Mouse (Mus musculus) hindbrain, embryonic 10.5 days (tissue): ENCODE measurements around the gene Lrig1. TPM values are rescaled to one million over a fixed set of nuclear protein-coding genes. Genes with fewer than 3 reads are reported as not detected.

Source experiments
- DNase-seq: peaks from one replicate; pipeline ENCODE4 v3.0.0-alpha.2; 2017; ENCODE audit warnings: low spot score
- H3K27ac ChIP-seq: fragments of 300-500 bp; sonication (generic); 2 replicates; pipeline ENCODE4 v1.5.1; 2016; ENCODE audit warnings: mild to moderate bottlenecking, moderate library complexity
- H3K27me3 ChIP-seq: fragments of 300-500 bp; sonication (generic); 2 replicates; pipeline ENCODE4 v1.6.1; 2016; ENCODE audit warnings: mild to moderate bottlenecking; ENCODE audit not compliant: poor library complexity, insufficient read depth, severe bottlenecking
- H3K36me3 ChIP-seq: fragments of 300-500 bp; sonication (generic); 2 replicates; pipeline ENCODE4 v1.6.1; 2016; ENCODE audit warnings: mild to moderate bottlenecking, moderate library complexity
- H3K4me1 ChIP-seq: fragments of 300-500 bp; sonication (generic); replicated peaks from 2 replicates; pipeline ENCODE4 v1.6.1; 2016; ENCODE audit warnings: mild to moderate bottlenecking
- H3K4me3 ChIP-seq: fragments of 300-500 bp; sonication (generic); 2 replicates; pipeline ENCODE4 v1.5.1; 2016; ENCODE audit warnings: mild to moderate bottlenecking, moderate library complexity
- H3K9me3 ChIP-seq: fragments of 300-500 bp; sonication (generic); 2 replicates; pipeline ENCODE4 v1.6.1; 2016; ENCODE audit warnings: mild to moderate bottlenecking, moderate library complexity
- WGBS: fragments of 180-500 bp; shearing (Covaris S2); methylation state at CpG from one replicate; pipeline ENCODE4 v1.1.7; 2016; 5-methylcytosine and 5-hydroxymethylcytosine counted together
- polyA plus RNA-seq: library from polyadenylated mRNA; unstranded; fragments of >200 nt; fragmentation: Nextera tagmentation; extraction: Ambion mirVana; gene quantifications from 2 replicates; pipeline ENCODE4 v1.2.1, GENCODE M21; 2016

The Lrig1 gene
- polyA plus RNA-seq, 1 experiment from 2014 or later: 12.7 TPM

DNA sequence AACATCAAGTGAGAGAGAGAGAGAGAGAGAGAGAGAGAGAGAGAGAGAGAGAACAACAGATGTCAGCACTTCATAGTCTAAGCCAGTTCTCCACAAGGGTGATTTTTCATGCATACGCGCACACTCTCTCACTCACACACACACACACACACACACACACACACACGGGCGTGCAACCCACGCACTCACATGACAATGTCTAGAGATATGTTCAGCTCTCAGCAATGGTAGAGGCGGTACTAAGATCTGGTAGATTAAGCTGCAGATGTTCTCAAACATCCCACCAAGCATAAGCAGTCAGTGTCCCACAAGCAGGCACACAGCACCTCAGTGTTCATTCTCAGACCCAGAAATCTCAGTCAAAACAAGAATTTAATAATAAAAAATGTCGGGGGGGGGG, 34.7 kb downstream of the Lrig1 start:
- WGBS: 87% methylated on average over 7 of the region's 7 CpGs
- H3K4me3 ChIP-seq: no peak overlapping the region
- peaks cover 50% of the 10 kb centered on the region for H3K4me1 ChIP-seq
- no peak overlapping the region for H3K27ac ChIP-seq
- H3K27me3 ChIP-seq: no peaks in the 10 kb centered on the region
- H3K9me3 ChIP-seq: no peaks in the 10 kb centered on the region
- no peak for DNase-seq
- H3K36me3 ChIP-seq: peaks cover 32% of the 10 kb centered on the region

DNA sequence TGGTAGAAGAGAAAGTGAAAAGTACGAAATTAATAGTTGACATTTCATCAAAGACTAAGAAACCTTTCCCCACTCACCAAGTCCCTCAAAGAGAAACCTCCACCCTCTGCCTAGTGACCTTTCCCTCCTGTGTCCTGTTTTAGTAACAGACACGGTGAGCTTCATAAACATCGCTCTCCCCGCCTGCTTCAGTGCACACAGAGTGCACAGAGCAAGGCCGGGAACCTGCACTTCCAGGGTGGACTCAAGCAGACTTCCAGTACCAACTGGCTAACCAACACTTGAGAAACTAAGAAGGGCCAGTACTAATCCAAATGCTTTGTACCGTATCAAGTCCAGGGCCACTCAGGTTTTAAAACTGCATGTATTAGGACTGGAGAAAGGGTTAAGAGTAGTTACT, 36.0 kb downstream of the Lrig1 start:
- Histone ChIP-seq H3K4me1 (peaks cover 45% of the 10 kb centered on the region), H3K9me3 (no peaks in the 10 kb centered on the region), H3K27me3 (no peaks in the 10 kb centered on the region), H3K36me3 (peaks cover 39% of the 10 kb centered on the region), H3K27ac (peak overlapping the region; percentile 40; the same call in 1 of the 2 replicates), H3K4me3 (no peak overlapping the region)
- no peak for DNase-seq
- WGBS: 78% methylated on average over 6 of the region's 6 CpGs

DNA sequence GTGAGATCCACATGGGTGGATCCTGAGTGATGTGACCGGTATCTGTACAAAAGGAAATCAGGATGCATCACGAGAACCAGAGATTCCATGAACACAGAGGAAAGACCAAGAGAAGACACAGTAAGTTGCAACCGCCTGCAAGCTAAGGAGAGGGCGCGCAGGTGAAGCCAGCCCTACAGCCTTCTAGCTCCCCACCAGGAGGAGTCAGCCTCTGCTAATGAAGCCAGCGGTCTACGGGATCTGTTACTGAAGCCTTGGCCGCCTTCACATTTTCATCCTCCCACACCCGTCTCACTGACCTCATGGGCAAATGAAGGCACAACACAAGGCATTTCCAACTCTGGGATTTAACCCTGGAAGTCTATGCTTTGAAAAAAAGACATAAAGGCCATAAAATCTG, 38.0 kb downstream of the Lrig1 start:
- Histone ChIP-seq H3K4me1 (peaks cover 38% of the 10 kb centered on the region), H3K9me3 (no peaks in the 10 kb centered on the region), H3K27me3 (no peaks in the 10 kb centered on the region), H3K36me3 (peaks cover 56% of the 10 kb centered on the region), H3K27ac (no peak overlapping the region), H3K4me3 (no peak overlapping the region)
- no peak for DNase-seq
- 87% methylated on average over 9 of the region's 9 CpGs for WGBS

DNA sequence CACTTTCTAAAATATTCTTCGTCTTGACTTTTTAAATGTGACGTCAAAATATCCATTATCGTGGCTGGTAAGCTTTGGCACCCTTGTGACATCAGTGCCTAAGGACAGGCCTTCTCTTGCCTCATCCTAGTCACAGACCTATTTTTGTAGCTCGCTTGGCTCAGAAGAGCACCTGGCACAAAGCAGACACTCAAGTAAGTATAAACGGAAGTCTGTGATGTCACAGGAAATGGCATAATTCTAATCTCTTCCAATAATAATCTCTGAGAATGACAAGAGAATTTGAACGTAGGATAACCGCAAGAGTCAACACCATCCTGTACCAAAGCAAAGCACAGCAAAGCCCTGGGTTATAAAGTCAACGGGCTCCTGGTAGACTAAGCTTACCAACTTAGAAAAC, 38.6 kb downstream of the Lrig1 start:
- Histone ChIP-seq H3K27ac (no peak overlapping the region), H3K27me3 (no peaks in the 10 kb centered on the region), H3K4me3 (no peak overlapping the region), H3K9me3 (no peaks in the 10 kb centered on the region), H3K36me3 (peaks cover 61% of the 10 kb centered on the region), H3K4me1 (peaks cover 38% of the 10 kb centered on the region)
- WGBS: 94% methylated on average over 8 of the region's 8 CpGs
- no peak for DNase-seq

GRCm38 (mm10) chr6:94659886-94660333, 40.0 kb downstream of the Lrig1 start:
- no peak for DNase-seq
- no peaks in the 10 kb centered on the region for H3K27me3 ChIP-seq
- no peaks in the 10 kb centered on the region for H3K9me3 ChIP-seq
- H3K27ac ChIP-seq: no peak overlapping the region
- 80% methylated on average over 4 of the region's 4 CpGs for WGBS
- H3K4me1 ChIP-seq: peaks cover 31% of the 10 kb centered on the region
- H3K36me3 ChIP-seq: peaks cover 66% of the 10 kb centered on the region
- H3K4me3 ChIP-seq: no peak overlapping the region

- Histone ChIP-seq H3K27me3 (no peaks in the 10 kb centered on the region), H3K27ac (no peak overlapping the region), H3K36me3 (peaks cover 71% of the 10 kb centered on the region), H3K4me1 (peaks cover 34% of the 10 kb centered on the region), H3K9me3 (no peaks in the 10 kb centered on the region), H3K4me3 (no peak overlapping the region)
- DNase-seq: no peak
- 56% methylated on average over 6 of the region's 6 CpGs for WGBS
Observed at GRCm38 (mm10) chr6:94658136-94658480, 41.9 kb downstream of the Lrig1 start.

DNA sequence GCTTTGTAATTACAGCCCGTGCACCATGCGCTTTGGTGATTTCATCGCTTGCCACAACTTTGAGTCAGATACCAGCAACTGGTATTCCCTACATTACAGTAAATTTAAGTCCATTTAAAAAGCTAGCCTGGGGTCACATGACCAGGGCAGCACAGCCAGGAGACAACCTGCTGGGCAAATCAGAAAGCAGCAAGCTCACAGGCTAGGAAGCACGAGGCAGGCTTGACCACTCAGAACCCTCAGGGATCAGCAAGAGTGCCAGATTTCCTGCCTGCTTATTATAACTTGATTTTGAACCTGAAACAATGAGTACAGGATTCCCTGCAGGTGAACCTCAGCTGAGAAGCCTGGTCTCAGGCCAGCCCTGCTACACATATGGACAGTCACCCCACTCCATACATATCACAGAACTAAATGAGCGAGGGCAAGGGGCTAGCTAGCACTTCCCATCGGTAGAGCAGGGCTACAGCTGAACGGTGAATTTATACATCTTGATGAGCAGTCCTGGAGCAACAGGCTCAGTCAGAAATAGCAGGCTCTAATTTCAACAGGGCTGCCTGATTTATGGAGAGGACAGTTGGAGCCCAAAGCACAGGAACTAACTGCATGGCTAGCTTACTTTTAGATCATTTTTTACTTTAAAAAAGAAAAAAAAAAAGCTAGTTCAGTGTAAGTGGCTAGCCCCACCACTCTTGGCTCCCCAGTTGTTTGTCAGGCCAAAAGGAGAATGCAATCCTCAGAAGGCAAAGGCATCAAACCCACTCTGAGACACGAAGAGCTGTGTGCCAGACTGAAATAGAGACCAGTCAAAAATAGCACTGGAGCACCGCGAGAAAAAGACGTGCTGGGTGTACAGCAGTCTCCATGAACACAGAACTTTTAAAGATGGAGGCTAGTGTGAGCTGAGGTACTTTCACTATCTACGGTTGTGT, 42.5 kb downstream of the Lrig1 start:
- DNase-seq: no peak
- no peak overlapping the region for H3K4me3 ChIP-seq
- peaks cover 71% of the 10 kb centered on the region for H3K36me3 ChIP-seq

GRCm38 (mm10) chr6:94655818-94656478, 44.0 kb downstream of the Lrig1 start:
- Histone ChIP-seq H3K9me3 (no peaks in the 10 kb centered on the region), H3K4me1 (peaks cover 48% of the 10 kb centered on the region), H3K36me3 (peaks cover 70% of the 10 kb centered on the region), H3K27ac (no peak overlapping the region), H3K4me3 (no peak overlapping the region), H3K27me3 (no peaks in the 10 kb centered on the region)
- WGBS: 66% methylated on average over 5 of the region's 5 CpGs
- no peak for DNase-seq

More for the DNA sequence above, 42.5 kb downstream of the Lrig1 start:
- H3K27me3 ChIP-seq: no peaks in the 10 kb centered on the region
- H3K4me1 ChIP-seq: peaks cover 41% of the 10 kb centered on the region
- H3K27ac ChIP-seq: no peak overlapping the region
- no peaks in the 10 kb centered on the region for H3K9me3 ChIP-seq
- WGBS: 84% methylated on average over 12 of the region's 12 CpGs

DNA sequence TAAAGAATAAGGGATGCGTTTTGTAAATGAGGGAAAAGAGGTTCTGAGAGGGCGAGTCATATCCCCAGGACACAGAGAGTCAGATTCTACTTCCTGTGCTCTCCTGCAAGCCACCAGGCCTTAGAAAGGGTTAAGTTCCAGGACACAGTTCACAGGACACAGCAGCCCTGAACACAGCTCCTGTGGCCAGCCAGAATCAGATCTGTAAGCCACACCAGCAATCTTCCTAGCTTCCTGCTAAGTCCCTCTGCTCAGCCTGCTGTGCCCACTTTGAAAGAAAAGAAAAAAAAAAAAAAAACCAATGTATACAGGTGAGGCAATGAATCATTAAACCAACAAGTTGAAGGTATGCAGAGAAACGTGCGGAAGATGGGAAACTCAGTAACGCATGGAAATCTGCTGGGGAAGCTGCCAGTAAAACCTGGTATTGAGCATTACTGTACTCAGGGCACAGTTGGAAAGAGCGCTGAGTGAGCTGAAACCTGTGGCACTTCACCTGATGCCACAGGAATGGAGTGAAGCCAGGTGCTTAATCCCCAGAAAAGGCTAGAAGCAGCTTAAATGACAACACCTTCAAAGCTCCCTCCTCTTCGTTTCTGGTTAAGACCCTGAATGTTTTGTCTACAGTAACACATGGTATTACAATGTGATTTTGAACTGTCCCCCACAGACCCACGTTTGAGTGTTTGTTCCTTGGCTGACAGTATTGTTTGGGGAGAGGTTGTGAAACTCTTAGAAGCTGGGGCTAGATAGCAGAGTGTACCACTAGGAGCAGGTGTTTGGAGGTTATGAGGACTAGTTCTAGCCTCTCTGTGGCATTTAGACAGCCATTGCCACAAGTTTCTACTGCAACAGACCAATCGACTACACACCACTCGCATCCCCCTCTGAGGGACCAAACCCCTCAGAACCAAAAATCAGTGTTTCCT, 46.3 kb downstream of the Lrig1 start:
- WGBS: 81% methylated on average over 10 of the region's 10 CpGs
- no peak overlapping the region for H3K27ac ChIP-seq
- H3K4me1 ChIP-seq: peaks cover 60% of the 10 kb centered on the region
- DNase-seq: no peak
- peaks cover 59% of the 10 kb centered on the region for H3K36me3 ChIP-seq
- H3K4me3 ChIP-seq: no peak overlapping the region
- no peaks in the 10 kb centered on the region for H3K9me3 ChIP-seq
- H3K27me3 ChIP-seq: no peaks in the 10 kb centered on the region

DNA sequence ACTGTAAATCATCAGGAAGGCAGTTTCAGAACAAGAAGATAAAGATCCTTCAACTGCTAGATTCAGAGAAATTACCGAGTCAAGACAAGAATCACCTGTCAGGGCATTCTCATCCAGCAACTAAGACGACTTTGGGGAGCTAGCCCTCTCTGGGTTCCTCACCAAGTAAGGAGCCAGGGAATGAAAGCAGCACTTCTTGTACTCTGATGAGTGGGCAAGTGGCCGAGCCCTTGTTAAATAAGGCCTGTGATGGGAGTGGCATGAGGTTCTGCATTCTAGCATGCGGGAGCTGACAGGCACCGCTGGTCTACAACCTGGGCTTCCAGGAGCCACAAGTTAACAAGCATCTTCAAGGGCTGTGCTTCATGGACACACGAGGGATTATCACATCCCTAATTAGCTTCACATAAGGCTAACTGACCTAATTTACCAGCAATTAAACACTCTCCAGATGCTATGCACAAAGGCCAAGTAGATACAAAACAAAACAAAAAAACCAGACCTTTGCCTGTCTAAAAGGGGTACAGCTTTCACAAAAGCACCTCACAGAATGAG, 47.2 kb downstream of the Lrig1 start:
- no peaks in the 10 kb centered on the region for H3K9me3 ChIP-seq
- peaks cover 61% of the 10 kb centered on the region for H3K4me1 ChIP-seq
- 84% methylated on average over 6 of the region's 6 CpGs for WGBS
- H3K4me3 ChIP-seq: no peak overlapping the region
- DNase-seq: no peak
- H3K27me3 ChIP-seq: no peaks in the 10 kb centered on the region
- H3K27ac ChIP-seq: no peak overlapping the region
- peaks cover 54% of the 10 kb centered on the region for H3K36me3 ChIP-seq

DNA sequence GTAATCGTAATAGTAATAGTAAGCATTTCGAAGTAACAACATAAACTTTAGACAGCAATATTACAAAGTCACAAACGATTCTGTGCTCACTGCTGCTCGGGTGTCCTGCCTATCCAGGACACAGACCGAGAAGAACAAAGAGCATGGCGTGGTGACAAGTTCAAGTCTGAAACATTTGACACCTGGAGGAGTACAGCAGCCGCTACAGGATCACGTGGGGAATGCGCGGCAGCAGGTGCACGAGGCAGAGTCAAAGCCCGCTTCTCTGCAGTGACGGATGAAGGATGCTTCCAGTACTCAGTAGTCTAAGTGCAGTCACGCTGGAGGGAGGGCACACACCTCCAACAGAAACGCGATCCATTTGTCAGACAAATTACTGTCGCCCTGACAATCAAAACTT, 48.4 kb downstream of the Lrig1 start:
- Histone ChIP-seq H3K27me3 (no peaks in the 10 kb centered on the region), H3K9me3 (no peaks in the 10 kb centered on the region), H3K36me3 (peaks cover 47% of the 10 kb centered on the region), H3K27ac (no peak overlapping the region), H3K4me1 (peaks cover 66% of the 10 kb centered on the region), H3K4me3 (no peak overlapping the region)
- DNase-seq: no peak
- WGBS: 85% methylated on average over 17 of the region's 17 CpGs

DNA sequence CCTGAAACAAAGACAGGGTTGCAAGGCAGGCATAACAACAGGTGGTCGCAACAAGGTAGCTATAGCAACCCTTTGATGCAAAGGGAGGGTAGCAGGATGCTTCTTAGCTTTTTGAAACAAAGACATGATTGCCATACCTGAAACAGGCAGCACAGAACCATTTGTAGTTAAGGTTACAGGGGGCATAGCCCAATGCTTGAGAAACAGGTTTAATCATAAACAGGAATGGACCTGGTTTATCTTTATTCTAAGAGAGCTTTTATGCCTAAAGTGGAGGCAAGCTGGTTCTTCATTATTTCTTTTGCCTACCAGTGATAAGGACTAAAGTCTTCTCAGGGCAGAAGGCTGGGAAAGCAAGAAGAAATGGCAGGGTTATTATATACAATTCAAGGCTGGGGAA, 50.3 kb downstream of the Lrig1 start:
- H3K27ac ChIP-seq: no peak overlapping the region; the same call in 1 of the 2 replicates
- H3K36me3 ChIP-seq: peaks cover 42% of the 10 kb centered on the region
- no peaks in the 10 kb centered on the region for H3K9me3 ChIP-seq
- no peaks in the 10 kb centered on the region for H3K27me3 ChIP-seq
- WGBS: 71% methylated on average over 1 of the region's 1 CpGs
- H3K4me3 ChIP-seq: no peak overlapping the region
- H3K4me1 ChIP-seq: peaks cover 71% of the 10 kb centered on the region
- DNase-seq: no peak
